8 mouse cellular contexts compared by ENCODE assay signal in the genomic region with DNA sequence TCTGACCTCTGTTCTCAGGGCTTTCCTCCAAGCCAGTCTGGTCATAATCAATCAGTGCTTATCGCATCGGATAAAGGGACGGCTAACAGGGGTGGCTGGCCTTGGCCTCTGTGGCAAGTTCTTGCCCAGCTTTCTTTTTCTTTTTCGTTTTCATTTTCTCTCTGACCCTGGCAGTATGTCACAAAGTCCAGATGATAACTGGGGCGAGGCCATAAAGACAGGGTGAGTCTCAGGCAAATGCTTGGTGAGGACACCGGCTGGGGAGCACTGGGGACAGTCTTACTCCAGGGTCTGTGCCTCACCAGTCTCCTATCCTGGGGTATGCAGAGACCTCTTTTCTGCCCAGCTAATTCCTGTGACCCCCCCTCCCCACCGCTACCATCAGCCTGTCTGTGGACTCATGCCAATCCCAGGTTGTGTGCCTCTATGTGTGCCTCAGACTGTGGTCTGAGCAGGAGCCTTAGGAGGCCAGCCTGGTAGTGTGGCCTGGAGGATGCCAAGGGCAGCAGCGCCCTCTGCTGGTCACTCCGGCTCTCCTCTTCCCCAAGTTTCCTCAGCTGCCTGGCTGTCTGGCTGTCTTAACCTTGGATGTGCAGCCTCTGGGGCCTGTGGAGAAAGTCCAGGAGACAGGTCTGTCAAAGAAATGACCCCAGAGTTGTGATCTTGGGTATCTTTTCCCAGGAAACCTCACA. TPM values are rescaled to one million over a fixed set of nuclear protein-coding genes. Genes with fewer than 3 reads are reported as not detected.
A peak's percentile ranks its signal among the peaks of the same experiment; 100 is the strongest.
DNase-seq lines count a peak whose midpoint lies in the region; ATAC-seq and TF ChIP-seq lines count a peak whose summit lies in the region.

No protein-coding gene starts in this region.

- H3K27ac ChIP-seq in cortical plate, adult 2 months (ENCODE audit: insufficient read depth, low read length) = no peak overlapping the region
- no peak overlapping the region for H3K27ac ChIP-seq in intestine, embryonic 14.5 days (ENCODE audit: low read depth)
- no peak overlapping the region for H3K27ac ChIP-seq in midbrain, embryonic 10.5 days (replicated peaks)

- H3K4me1 ChIP-seq in cortical plate, adult 2 months (ENCODE audit: control insufficient read depth, insufficient read depth, low read length) = no peaks in the 10 kb centered on the region
- no peaks in the 10 kb centered on the region for H3K4me1 ChIP-seq in intestine, embryonic 14.5 days (replicated peaks; ENCODE audit: control insufficient read depth, insufficient read depth, low read length)
- H3K4me1 ChIP-seq in midbrain, embryonic 10.5 days = peaks cover 15% of the 10 kb centered on the region

- intact Hi-C loops in gastrocnemius, postnatal 14 days (cut with DNase I; ENCODE audit: low total_unique reads) = loop anchor here (2.0 kb wide), 1 partner anchor 51 kb away; no protein-coding TSS in a partner anchor
- intact Hi-C loops in left cerebral cortex, postnatal 10 days (cut with DNase I) = loop anchor here (1.0 kb wide), 1 partner anchor 116 kb away; no protein-coding TSS in a partner anchor

- ATAC-seq in activated CD4-positive, CD25-positive, alpha-beta regulatory T cell, adult 4 months = peak; percentile 49
- peak; percentile 81 for ATAC-seq in intestine, embryonic 14.5 days (replicated peaks; ENCODE audit: low FRiP score, low TSS enrichment, low read depth)

- H3K4me2 ChIP-seq in intestine, embryonic 14.5 days (ENCODE audit: low read length) = no peak overlapping the region

- H3K9me3 ChIP-seq in intestine, embryonic 14.5 days (ENCODE audit: control insufficient read depth, low read length) = no peaks in the 10 kb centered on the region
- H3K9me3 ChIP-seq in midbrain, embryonic 10.5 days (replicated peaks) = no peaks in the 10 kb centered on the region

- H3K36me3 ChIP-seq in intestine, embryonic 14.5 days (ENCODE audit: control insufficient read depth, insufficient read depth, low read length) = no peaks in the 10 kb centered on the region
- no peaks in the 10 kb centered on the region for H3K36me3 ChIP-seq in midbrain, embryonic 10.5 days

- TF ChIP-seq POLR2A in cortical plate, adult 2 months (IDR thresholded peaks at IDR 0.05; ENCODE audit: extremely low read depth, insufficient read depth, low read length) = no peak

- DNase-seq in gastrocnemius, postnatal 14 days = peak; percentile 83
- peak; percentile 95 for DNase-seq in intestine, embryonic 14.5 days (ENCODE audit: low spot score)
- DNase-seq in left cerebral cortex, postnatal 10 days (ENCODE audit: extremely low spot score in 1 of 2, low spot score in 2 of 2) = peak; percentile 60 to 87
- peak; percentile 88 for DNase-seq in midbrain, embryonic 10.5 days (ENCODE audit: low spot score)
- peak; percentile 52 to 56 for DNase-seq in right cerebral cortex, postnatal 36 days (ENCODE audit: low spot score in 2 of 2)
- DNase-seq in urinary bladder, postnatal 36 days (ENCODE audit: low spot score in 2 of 2) = peak; percentile 66 to 80

- WGBS in intestine, embryonic 14.5 days = 46% methylated on average over 9 of the region's 9 CpGs
- WGBS in midbrain, embryonic 10.5 days = 49% methylated on average over 9 of the region's 9 CpGs

- no peak overlapping the region for H3K9ac ChIP-seq in intestine, embryonic 14.5 days (ENCODE audit: low read length)

- no peaks in the 10 kb centered on the region for H3K27me3 ChIP-seq in intestine, embryonic 14.5 days (replicated peaks; ENCODE audit: control insufficient read depth, insufficient read depth, low read length)
- peaks cover 12% of the 10 kb centered on the region for H3K27me3 ChIP-seq in midbrain, embryonic 10.5 days (ENCODE audit: low read depth, poor library complexity, severe bottlenecking)

- TF ChIP-seq CTCF in cortical plate, adult 2 months (IDR thresholded peaks at IDR 0.05; ENCODE audit: extremely low read depth, insufficient read depth, low read length) = peak; percentile 86

- H3K4me3 ChIP-seq in cortical plate, adult 2 months (ENCODE audit: insufficient read depth, low read length) = no peak overlapping the region
- H3K4me3 ChIP-seq in intestine, embryonic 14.5 days (ENCODE audit: low read depth, low read length) = no peak overlapping the region
- no peak overlapping the region for H3K4me3 ChIP-seq in midbrain, embryonic 10.5 days

RNA-seq across cellular contexts. Expression of gene Irf8, which starts 59.9 kb away (rescaled TPM):
- 10 to 100 TPM; 17.9 to 24.8 TPM for polyA plus RNA-seq in activated CD4-positive, CD25-positive, alpha-beta regulatory T cell, adult 4 months (2017; shearing (Covaris generic))
- 4.1 and 4.8 TPM in 2 replicates for polyA plus RNA-seq in cortical plate, adult 2 months (2012; rRNA removed)
- 1 to 10 TPM; 2.4 to 3.0 TPM for total RNA-seq in gastrocnemius, postnatal 14 days (2021)
- polyA plus RNA-seq in intestine, embryonic 14.5 days (2014; fragmentation: Nextera tagmentation; extraction: Ambion mirVana) = 26.9 and 32.2 TPM in 2 replicates
- total RNA-seq in left cerebral cortex, postnatal 10 days (2021) = 1 to 10 TPM; 3.7 to 4.5 TPM
- 6.9 and 7.6 TPM in 2 replicates for polyA plus RNA-seq in midbrain, embryonic 10.5 days (2016; fragmentation: Nextera tagmentation; extraction: Ambion mirVana)
